Mouse (Mus musculus): ENCODE measurements at regions not wholly inside any gene's neighbourhood (a gene's known extent, or its start where the extent isn't known, plus 50 kb on each side); places are given as distances from the start of the nearest gene placed in this dataset.
"Not testable (repeated sequence)": the region's sequence is repeated elsewhere in the genome, so short reads cannot be mapped to it uniquely, and the experiment has no call there.

- no peak for DNase-seq (ENCODE audit: low spot score)
These were observed 298.2 kb downstream of the Eipr1 start for GRCm38 (mm10) chr12:29049801-29050200.

- DNase-seq (ENCODE audit: low spot score) = no peak
These were observed 299.1 kb downstream of the Eipr1 start for GRCm38 (mm10) chr12:29050516-29051251.

- DNase-seq (ENCODE audit: low spot score) = no peak
These were observed 302.8 kb downstream of the Eipr1 start for GRCm38 (mm10) chr12:29054367-29054766.

- DNase-seq (ENCODE audit: low spot score) = no peak
These were observed 310.5 kb downstream of the Eipr1 start for GRCm38 (mm10) chr12:29062025-29062637.

GRCm38 (mm10) chr12:29062801-29063200 lies 311.2 kb downstream of the Eipr1 start:
- no peak for DNase-seq (ENCODE audit: low spot score)

- no peak for DNase-seq (ENCODE audit: low spot score)
These were observed 316.6 kb downstream of the Eipr1 start for GRCm38 (mm10) chr12:29068180-29068579.

- DNase-seq (ENCODE audit: low spot score) = no peak
These were observed 323.7 kb downstream of the Eipr1 start for GRCm38 (mm10) chr12:29075096-29075852.

- no peak for DNase-seq (ENCODE audit: low spot score)
These were observed 325.0 kb downstream of the Eipr1 start for GRCm38 (mm10) chr12:29076606-29077005.

GRCm38 (mm10) chr12:29079011-29079410 lies 327.4 kb downstream of the Eipr1 start:
- DNase-seq (ENCODE audit: low spot score) = no peak

GRCm38 (mm10) chr12:29083426-29084221 lies 332.0 kb downstream of the Eipr1 start:
- DNase-seq (ENCODE audit: low spot score) = no peak

GRCm38 (mm10) chr12:29087245-29087644 lies 335.6 kb downstream of the Eipr1 start:
- DNase-seq (ENCODE audit: low spot score) = not testable (repeated sequence)

- no peak for DNase-seq (ENCODE audit: low spot score)
These were observed 338.0 kb downstream of the Eipr1 start for GRCm38 (mm10) chr12:29089634-29090033.

- no peak for DNase-seq (ENCODE audit: low spot score)
These were observed 338.8 kb downstream of the Eipr1 start for GRCm38 (mm10) chr12:29090451-29090850.

GRCm38 (mm10) chr12:29095406-29096032 lies 343.9 kb downstream of the Eipr1 start:
- no peak for DNase-seq (ENCODE audit: low spot score)

GRCm38 (mm10) chr12:29096033-29096913 lies 344.7 kb downstream of the Eipr1 start:
- DNase-seq (ENCODE audit: low spot score) = no peak

GRCm38 (mm10) chr12:29100042-29100570 lies 348.5 kb downstream of the Eipr1 start:
- no peak for DNase-seq (ENCODE audit: low spot score)

GRCm38 (mm10) chr12:29106893-29107719 lies 355.5 kb downstream of the Eipr1 start:
- DNase-seq (ENCODE audit: low spot score) = no peak

- DNase-seq (ENCODE audit: low spot score) = no peak
These were observed 356.1 kb downstream of the Eipr1 start for GRCm38 (mm10) chr12:29107720-29108051.

- no peak for DNase-seq (ENCODE audit: low spot score)
These were observed 366.7 kb downstream of the Eipr1 start for GRCm38 (mm10) chr12:29118336-29118735.

- no peak for DNase-seq (ENCODE audit: low spot score)
These were observed 369.6 kb downstream of the Eipr1 start for GRCm38 (mm10) chr12:29121159-29121558.

Measured in c-Kit-positive CD71-positive TER-119-positive erythroid progenitor cells, embryonic 14.5 days (primary cell).